Mouse (Mus musculus): ENCODE measurements around the gene Gcm1.
A peak's percentile ranks its signal among the peaks of the same experiment; 100 is the strongest.
"Not testable (repeated sequence)": the region's sequence is repeated elsewhere in the genome, so short reads cannot be mapped to it uniquely, and the experiment has no call there.

The Gcm1 gene

GRCm38 (mm10) chr9:78046755-78047154 is 5.0 kb upstream of the Gcm1 start:
- no peak for DNase-seq (ENCODE audit: low spot score in 2 of 2)

- no peak for DNase-seq (ENCODE audit: low spot score in 2 of 2)
These were observed 1.2 kb upstream of the Gcm1 start for GRCm38 (mm10) chr9:78050452-78050970.

GRCm38 (mm10) chr9:78053821-78054220 is 2.1 kb downstream of the Gcm1 start:
- DNase-seq (ENCODE audit: low spot score in 2 of 2), result no peak

- no peak for DNase-seq (ENCODE audit: low spot score in 2 of 2)
These were observed 2.6 kb downstream of the Gcm1 start for GRCm38 (mm10) chr9:78054298-78054697.

- DNase-seq (ENCODE audit: low spot score in 2 of 2), result no peak
These were observed 7.9 kb downstream of the Gcm1 start for GRCm38 (mm10) chr9:78059525-78060120.

GRCm38 (mm10) chr9:78062392-78062791 is 10.7 kb downstream of the Gcm1 start:
- DNase-seq (ENCODE audit: low spot score in 2 of 2), result no peak

GRCm38 (mm10) chr9:78064121-78064520 is 12.4 kb downstream of the Gcm1 start:
- DNase-seq (ENCODE audit: low spot score in 2 of 2), result no peak

GRCm38 (mm10) chr9:78070496-78070895 is 18.8 kb downstream of the Gcm1 start:
- DNase-seq (ENCODE audit: low spot score in 2 of 2), result no peak

- no peak for DNase-seq (ENCODE audit: low spot score in 2 of 2)
These were observed 19.9 kb downstream of the Gcm1 start for GRCm38 (mm10) chr9:78071626-78072025.

GRCm38 (mm10) chr9:78073291-78073690 is 21.6 kb downstream of the Gcm1 start:
- not testable (repeated sequence) for DNase-seq (ENCODE audit: low spot score in 2 of 2)

GRCm38 (mm10) chr9:78073713-78074340 is 22.1 kb downstream of the Gcm1 start:
- DNase-seq (ENCODE audit: low spot score in 2 of 2), result no peak

GRCm38 (mm10) chr9:78075256-78075655 is 23.5 kb downstream of the Gcm1 start:
- DNase-seq (ENCODE audit: low spot score in 2 of 2), result no peak

- DNase-seq (ENCODE audit: low spot score in 2 of 2), result peak in 1 of 2 experiments; percentile 17
These were observed 26.5 kb downstream of the Gcm1 start for GRCm38 (mm10) chr9:78078240-78078639.

GRCm38 (mm10) chr9:78081835-78082234 is 30.1 kb downstream of the Gcm1 start:
- DNase-seq (ENCODE audit: low spot score in 2 of 2), result no peak

GRCm38 (mm10) chr9:78084341-78084740 is 32.6 kb downstream of the Gcm1 start:
- DNase-seq (ENCODE audit: low spot score in 2 of 2), result no peak

- DNase-seq (ENCODE audit: low spot score in 2 of 2), result no peak
These were observed 34.1 kb downstream of the Gcm1 start for GRCm38 (mm10) chr9:78085722-78086287.

- no peak for DNase-seq (ENCODE audit: low spot score in 2 of 2)
These were observed 36.0 kb downstream of the Gcm1 start for GRCm38 (mm10) chr9:78087751-78088150.

GRCm38 (mm10) chr9:78088521-78088920 is 36.8 kb downstream of the Gcm1 start:
- no peak for DNase-seq (ENCODE audit: low spot score in 2 of 2)

- DNase-seq (ENCODE audit: low spot score in 2 of 2), result no peak
These were observed 37.2 kb downstream of the Gcm1 start for GRCm38 (mm10) chr9:78088971-78089370.

- DNase-seq (ENCODE audit: low spot score in 2 of 2), result no peak
These were observed 38.2 kb downstream of the Gcm1 start for GRCm38 (mm10) chr9:78089906-78090305.

- no peak for DNase-seq (ENCODE audit: low spot score in 2 of 2)
These were observed 38.9 kb downstream of the Gcm1 start for GRCm38 (mm10) chr9:78090596-78090995.

GRCm38 (mm10) chr9:78095686-78096085 is 44.0 kb downstream of the Gcm1 start:
- no peak for DNase-seq (ENCODE audit: low spot score in 2 of 2)

GRCm38 (mm10) chr9:78096376-78096775 is 44.7 kb downstream of the Gcm1 start:
- DNase-seq (ENCODE audit: low spot score in 2 of 2), result no peak
